Comparison of ENCODE assay signal across 9 mouse cellular contexts in genomic region chr2:27039286-27039685, GRCm38 (mm10). TPM values are rescaled to one million over a fixed set of nuclear protein-coding genes. Genes with fewer than 3 reads are reported as not detected.
A peak's percentile ranks its signal among the peaks of the same experiment; 100 is the strongest.
DNase-seq lines count a peak whose midpoint lies in the region; ATAC-seq and TF ChIP-seq lines count a peak whose summit lies in the region.
"Had no signal": no experiment of that assay in that cellular context is flagged by ENCODE, and none has a peak within 500 bp of the region (broad histone marks: within the 10 kb centered on the region; RNA-seq: fewer than 3 reads in every experiment).

No protein-coding gene starts in this region.

- no peak for TF ChIP-seq EP300 in lung, postnatal 0 days (IDR thresholded peaks at IDR 0.05)

- no peaks in the 10 kb centered on the region for H3K36me3 ChIP-seq in lung, postnatal 0 days (ENCODE audit: insufficient read depth, low read length)
- no peaks in the 10 kb centered on the region for H3K36me3 ChIP-seq in heart, embryonic 10.5 days

- H3K9me3 ChIP-seq in lung, postnatal 0 days (ENCODE audit: low read length), result no peaks in the 10 kb centered on the region
- no peaks in the 10 kb centered on the region for H3K9me3 ChIP-seq in heart, embryonic 10.5 days

- ATAC-seq in lung, postnatal 0 days, result no peak

- TF ChIP-seq CTCF in lung, postnatal 0 days (IDR thresholded peaks at IDR 0.05), result peak; percentile 53

- peak; percentile 48 for DNase-seq in adrenal gland, postnatal 10 days
- DNase-seq in adrenal gland, adult 2 months, result no peak
- DNase-seq in lung, postnatal 0 days (ENCODE audit: low spot score), result no peak
- DNase-seq in lung, adult 18-20 months, result no peak
- peak; percentile 40 for DNase-seq in induced T-regulatory cell, adult 2 months (ENCODE audit: low read depth)
- DNase-seq in testis, postnatal 10 days (ENCODE audit: low spot score), result peak; percentile 74
- no peak for DNase-seq in layer of hippocampus, adult 9-11 months
- DNase-seq in heart, embryonic 10.5 days (ENCODE audit: low spot score), result no peak

- H3K4me2 ChIP-seq in lung, postnatal 0 days (replicated peaks; ENCODE audit: low read depth, low read length), result no peak overlapping the region

- H3K9ac ChIP-seq in lung, postnatal 0 days (replicated peaks; ENCODE audit: low read depth), result no peak overlapping the region

- WGBS in lung, postnatal 0 days, result 23% methylated on average over 1 of the region's 1 CpGs
- WGBS in heart, embryonic 10.5 days, result 9% methylated on average over 1 of the region's 1 CpGs

- no peaks in the 10 kb centered on the region for H3K27me3 ChIP-seq in lung, postnatal 0 days (replicated peaks; ENCODE audit: insufficient read depth, low read length)
- H3K27me3 ChIP-seq in heart, embryonic 10.5 days (ENCODE audit: insufficient read depth, poor library complexity, severe bottlenecking), result peaks cover 34% of the 10 kb centered on the region; the same call in 1 of the 2 replicates

- H3K4me1 ChIP-seq in lung, postnatal 0 days (ENCODE audit: insufficient read depth, low read depth, low read length), result no peaks in the 10 kb centered on the region
- H3K4me1 ChIP-seq in heart, embryonic 10.5 days, result peaks cover 19% of the 10 kb centered on the region

- H3K27ac ChIP-seq in lung, postnatal 0 days (ENCODE audit: low read length), result no peak overlapping the region
- no peak overlapping the region for H3K27ac ChIP-seq in heart, embryonic 10.5 days

- H3K4me3 ChIP-seq in lung, postnatal 0 days (ENCODE audit: low read depth, low read length), result no peak overlapping the region
- H3K4me3 ChIP-seq in heart, embryonic 10.5 days, result no peak overlapping the region
- H3K4me3 ChIP-seq: erythroblast, embryonic 14.5 days had no signal

RNA-seq across cellular contexts. Expression of gene Slc2a6, which starts 11.5 kb away (rescaled TPM):
- 1 to 10 TPM; 1.2 to 1.7 TPM for total RNA-seq in adrenal gland, postnatal 10 days (2021)
- under 1 TPM; 0.76 to 0.78 TPM for total RNA-seq in adrenal gland, adult 2 months (2021)
- polyA plus RNA-seq in adrenal gland, adult 2 months (2012; rRNA removed), result 1.7 and 2.5 TPM in 2 replicates
- 1.1 and 1.3 TPM in 2 replicates for polyA plus RNA-seq in lung, postnatal 0 days (2015; fragmentation: Nextera tagmentation; extraction: Ambion mirVana)
- 0.34 and 0.49 TPM in 2 replicates for polyA plus RNA-seq in heart, embryonic 10.5 days (2016; fragmentation: Nextera tagmentation; extraction: Ambion mirVana)

RNA-seq across cellular contexts. Expression of gene Cacfd1, which starts 29.6 kb away (rescaled TPM):
- 10 to 100 TPM; 40.6 to 42.0 TPM for total RNA-seq in adrenal gland, postnatal 10 days (2021)
- 10 to 100 TPM; 40.2 to 52.4 TPM for total RNA-seq in adrenal gland, adult 2 months (2021)
- 80.1 and 109 TPM in 2 replicates for polyA plus RNA-seq in adrenal gland, adult 2 months (2012; rRNA removed)
- polyA plus RNA-seq in lung, postnatal 0 days (2015; fragmentation: Nextera tagmentation; extraction: Ambion mirVana), result 39.9 and 42.1 TPM in 2 replicates
- polyA plus RNA-seq in heart, embryonic 10.5 days (2016; fragmentation: Nextera tagmentation; extraction: Ambion mirVana), result 48.3 and 54.5 TPM in 2 replicates

RNA-seq across cellular contexts. Expression of gene Mymk, which starts 32.7 kb away (rescaled TPM):
- 1 to 10 TPM in 1 of 2 experiments, under 1 TPM in 1; 0.45 to 2.7 TPM for total RNA-seq in adrenal gland, postnatal 10 days (2021)
- not detected for total RNA-seq in adrenal gland, adult 2 months (2021)
- polyA plus RNA-seq in adrenal gland, adult 2 months (2012; rRNA removed), result 0.08 TPM in 1 of 2 replicates, not detected in the other
- 0.36 and 0.76 TPM in 2 replicates for polyA plus RNA-seq in lung, postnatal 0 days (2015; fragmentation: Nextera tagmentation; extraction: Ambion mirVana)
- polyA plus RNA-seq in heart, embryonic 10.5 days (2016; fragmentation: Nextera tagmentation; extraction: Ambion mirVana), result 0.09 TPM in 1 of 2 replicates, not detected in the other
- polyA plus RNA-seq: erythroblast, embryonic 14.5 days had no signal

RNA-seq across cellular contexts. Expression of gene Adamtsl2, which starts 39.9 kb away (rescaled TPM):
- 10 to 100 TPM in 1 of 2 experiments, 1 to 10 TPM in 1; 8.1 to 15.9 TPM for total RNA-seq in adrenal gland, postnatal 10 days (2021)
- 10 to 100 TPM; 24.8 to 25.4 TPM for total RNA-seq in adrenal gland, adult 2 months (2021)
- 20.9 and 28.5 TPM in 2 replicates for polyA plus RNA-seq in adrenal gland, adult 2 months (2012; rRNA removed)
- polyA plus RNA-seq in lung, postnatal 0 days (2015; fragmentation: Nextera tagmentation; extraction: Ambion mirVana), result 50.6 and 52.3 TPM in 2 replicates
- polyA plus RNA-seq in heart, embryonic 10.5 days (2016; fragmentation: Nextera tagmentation; extraction: Ambion mirVana), result 9.7 and 13.5 TPM in 2 replicates
- polyA plus RNA-seq: erythroblast, embryonic 14.5 days had no signal

Comparison
In these comparisons a context has a peak if more than half of its experiments do, and no peak if none do; other contexts are left out.
1. DNase-seq: peak in adrenal gland, postnatal 10 days (single experiment), induced T-regulatory cell, adult 2 months (single experiment) and testis, postnatal 10 days (single experiment); none in adrenal gland, adult 2 months (single experiment), lung, postnatal 0 days (single experiment), lung, adult 18-20 months (0 of 2), layer of hippocampus, adult 9-11 months (single experiment) and heart, embryonic 10.5 days (single experiment).